Mouse (Mus musculus): ENCODE measurements at regions not wholly inside any gene's neighbourhood (a gene's known extent, or its start where the extent isn't known, plus 50 kb on each side); places are given as distances from the start of the nearest gene placed in this dataset.

DNA sequence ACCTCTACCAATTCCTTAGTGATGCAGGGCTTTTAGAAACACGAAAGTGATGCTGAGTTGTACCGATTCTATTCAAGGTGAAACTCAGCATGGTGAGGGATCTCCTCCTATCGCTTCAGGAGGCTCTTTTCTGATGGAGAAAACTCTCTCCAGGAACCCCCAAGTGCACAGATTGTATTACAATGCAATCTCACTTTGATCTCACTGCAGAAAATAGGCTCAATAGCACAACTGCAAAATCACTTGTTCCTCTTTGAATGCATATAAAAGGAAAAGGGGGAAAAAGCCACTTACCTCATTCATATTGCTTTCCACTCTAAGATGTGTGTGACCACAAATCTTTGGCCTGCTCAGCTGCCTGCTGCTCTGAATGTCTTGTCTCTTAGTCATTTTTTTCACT is 378.5 kb downstream of the Fam84b start:
- WGBS = 11% methylated on average over 3 of the region's 3 CpGs
- Histone ChIP-seq H3K9ac (no peak overlapping the region), H3K4me2 (no peak overlapping the region), H3K27me3 (replicated peaks) (no peaks in the 10 kb centered on the region), H3K27ac (no peak overlapping the region), H3K4me1 (no peaks in the 10 kb centered on the region), H3K4me3 (no peak overlapping the region), H3K36me3 (replicated peaks) (no peaks in the 10 kb centered on the region), H3K9me3 (no peaks in the 10 kb centered on the region)
- ATAC-seq (replicated peaks) = no peak

DNA sequence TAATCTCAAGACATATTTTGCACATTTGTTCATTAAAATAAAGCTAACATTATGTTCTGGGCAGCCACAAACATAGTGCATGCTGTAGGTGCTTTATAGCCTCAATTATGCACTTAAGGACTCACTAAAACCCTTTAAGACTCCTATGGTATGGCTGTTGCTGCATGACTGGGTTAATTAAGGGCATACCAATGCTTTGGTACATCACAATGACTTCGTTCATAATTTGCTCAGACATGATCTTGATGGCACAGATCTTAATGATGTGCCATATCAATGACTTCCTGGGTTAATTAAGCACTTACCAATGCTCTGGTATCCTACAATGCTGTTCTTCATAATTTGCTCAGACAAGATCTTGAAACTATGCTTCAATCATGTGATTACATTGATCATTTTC is 415.5 kb upstream of the 4933412E24Rik start:
- Histone ChIP-seq H3K27me3 (replicated peaks) (no peaks in the 10 kb centered on the region), H3K4me2 (no peak overlapping the region), H3K4me3 (no peak overlapping the region), H3K4me1 (no peaks in the 10 kb centered on the region), H3K36me3 (replicated peaks) (no peaks in the 10 kb centered on the region), H3K27ac (no peak overlapping the region), H3K9ac (no peak overlapping the region), H3K9me3 (no peaks in the 10 kb centered on the region)
- WGBS = 67% methylated on average over 1 of the region's 1 CpGs
- no peak for ATAC-seq (replicated peaks)

DNA sequence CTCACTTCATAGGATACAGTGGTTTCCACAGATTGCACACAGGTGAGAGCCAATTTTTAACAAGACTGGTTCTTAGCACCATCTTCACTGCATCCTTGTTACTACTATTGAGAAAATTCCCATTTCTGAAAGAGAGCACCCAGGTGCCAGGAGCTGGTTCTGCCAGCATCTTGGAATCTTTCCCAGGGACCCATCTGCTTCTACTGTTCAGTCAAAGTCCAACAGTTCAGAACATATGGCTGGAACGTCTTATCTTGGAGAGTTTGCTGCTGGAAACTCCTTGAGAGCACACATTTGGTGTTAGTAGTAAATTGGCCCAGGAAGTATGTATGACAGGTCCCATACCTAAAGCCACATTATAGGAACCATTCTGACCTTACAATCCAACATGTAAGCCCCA is 402.7 kb upstream of the 4933412E24Rik start:
- WGBS = 77% methylated on average over 1 of the region's 1 CpGs
- H3K9me3 ChIP-seq = no peaks in the 10 kb centered on the region
- no peak for ATAC-seq (replicated peaks)

DNA sequence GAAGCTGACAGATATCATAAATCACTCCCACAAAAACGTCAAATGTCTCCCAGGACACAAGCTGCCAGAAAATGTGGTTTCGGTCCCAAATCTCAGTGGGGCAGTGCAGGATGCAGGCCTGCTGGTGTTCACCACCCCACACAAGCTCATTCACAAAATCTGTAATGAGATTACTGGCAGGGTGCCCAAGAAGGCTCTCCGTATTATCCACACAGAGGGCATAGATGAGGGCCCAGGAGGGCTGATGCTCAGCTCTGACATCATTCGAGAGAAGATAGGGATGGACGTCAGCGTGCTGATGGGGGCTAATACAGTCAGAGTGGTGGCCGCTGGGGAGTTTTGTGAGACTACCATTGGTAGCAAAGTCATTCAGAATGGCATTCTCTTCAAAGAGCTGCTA is 375.9 kb upstream of the 4933412E24Rik start:
- Histone ChIP-seq H3K9ac (no peak overlapping the region), H3K4me1 (no peaks in the 10 kb centered on the region), H3K4me2 (no peak overlapping the region), H3K27me3 (replicated peaks) (no peaks in the 10 kb centered on the region), H3K27ac (no peak overlapping the region), H3K36me3 (replicated peaks) (no peaks in the 10 kb centered on the region), H3K4me3 (no peak overlapping the region), H3K9me3 (no peaks in the 10 kb centered on the region)
- ATAC-seq (replicated peaks) = no peak
- WGBS = 65% methylated on average over 7 of the region's 7 CpGs

More for the DNA sequence above, 402.7 kb upstream of the 4933412E24Rik start:
- Histone ChIP-seq H3K4me2 (no peak overlapping the region), H3K27ac (no peak overlapping the region), H3K4me3 (no peak overlapping the region), H3K9ac (no peak overlapping the region), H3K4me1 (no peaks in the 10 kb centered on the region), H3K36me3 (replicated peaks) (no peaks in the 10 kb centered on the region), H3K27me3 (replicated peaks) (no peaks in the 10 kb centered on the region)

DNA sequence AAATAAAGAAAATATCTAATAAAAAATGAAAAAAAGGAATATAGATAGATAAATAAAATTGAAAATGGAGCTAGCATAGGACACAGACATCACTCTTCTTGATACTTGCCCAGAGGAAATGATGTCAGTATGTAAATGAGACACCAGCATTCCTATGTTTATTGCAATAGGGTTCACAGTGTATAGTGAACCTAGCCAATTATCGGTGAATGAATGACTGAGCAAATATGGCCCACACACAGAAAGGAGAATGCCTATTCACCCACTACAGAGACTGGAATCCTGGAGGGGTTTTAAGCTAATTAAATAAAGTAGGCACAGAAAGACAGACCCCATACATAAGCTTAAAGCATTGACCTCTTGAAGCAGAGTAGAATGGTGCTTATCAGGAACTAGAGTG is 373.9 kb upstream of the 4933412E24Rik start:
- H3K9me3 ChIP-seq = no peaks in the 10 kb centered on the region
- no peak overlapping the region for H3K4me2 ChIP-seq
- H3K27ac ChIP-seq = no peak overlapping the region
- H3K9ac ChIP-seq = no peak overlapping the region
- WGBS = 77% methylated on average over 1 of the region's 1 CpGs
- H3K27me3 ChIP-seq (replicated peaks) = no peaks in the 10 kb centered on the region
- no peak overlapping the region for H3K4me3 ChIP-seq
- no peaks in the 10 kb centered on the region for H3K36me3 ChIP-seq (replicated peaks)
- no peak for ATAC-seq (replicated peaks)
- H3K4me1 ChIP-seq = no peaks in the 10 kb centered on the region

DNA sequence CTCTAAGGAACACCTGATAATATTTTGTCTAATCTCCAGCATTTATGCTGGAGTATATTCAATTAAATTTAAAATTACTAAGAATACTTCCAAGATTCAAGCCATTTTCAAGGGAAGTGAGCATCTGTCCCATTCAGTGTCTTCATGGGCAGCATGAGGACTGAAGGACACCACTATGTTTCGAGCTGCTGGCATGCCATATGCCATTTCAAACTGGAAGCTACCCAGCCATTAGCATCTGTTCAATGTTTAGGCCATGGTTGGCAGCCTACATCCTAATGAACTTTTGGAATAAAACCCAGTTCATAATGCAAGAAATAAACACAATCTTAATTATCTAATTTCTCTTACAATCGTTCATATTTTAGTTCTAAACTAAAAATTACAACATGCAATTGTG is 371.5 kb upstream of the 4933412E24Rik start:
- H3K4me1 ChIP-seq = no peaks in the 10 kb centered on the region
- no peaks in the 10 kb centered on the region for H3K9me3 ChIP-seq
- H3K27me3 ChIP-seq (replicated peaks) = no peaks in the 10 kb centered on the region
- no peak overlapping the region for H3K4me2 ChIP-seq
- 91% methylated on average over 2 of the region's 2 CpGs for WGBS
- H3K36me3 ChIP-seq (replicated peaks) = no peaks in the 10 kb centered on the region
- no peak for ATAC-seq (replicated peaks)
- no peak overlapping the region for H3K27ac ChIP-seq
- no peak overlapping the region for H3K9ac ChIP-seq
- H3K4me3 ChIP-seq = no peak overlapping the region
